8 mouse cellular contexts compared by ENCODE assay signal in the genomic region with DNA sequence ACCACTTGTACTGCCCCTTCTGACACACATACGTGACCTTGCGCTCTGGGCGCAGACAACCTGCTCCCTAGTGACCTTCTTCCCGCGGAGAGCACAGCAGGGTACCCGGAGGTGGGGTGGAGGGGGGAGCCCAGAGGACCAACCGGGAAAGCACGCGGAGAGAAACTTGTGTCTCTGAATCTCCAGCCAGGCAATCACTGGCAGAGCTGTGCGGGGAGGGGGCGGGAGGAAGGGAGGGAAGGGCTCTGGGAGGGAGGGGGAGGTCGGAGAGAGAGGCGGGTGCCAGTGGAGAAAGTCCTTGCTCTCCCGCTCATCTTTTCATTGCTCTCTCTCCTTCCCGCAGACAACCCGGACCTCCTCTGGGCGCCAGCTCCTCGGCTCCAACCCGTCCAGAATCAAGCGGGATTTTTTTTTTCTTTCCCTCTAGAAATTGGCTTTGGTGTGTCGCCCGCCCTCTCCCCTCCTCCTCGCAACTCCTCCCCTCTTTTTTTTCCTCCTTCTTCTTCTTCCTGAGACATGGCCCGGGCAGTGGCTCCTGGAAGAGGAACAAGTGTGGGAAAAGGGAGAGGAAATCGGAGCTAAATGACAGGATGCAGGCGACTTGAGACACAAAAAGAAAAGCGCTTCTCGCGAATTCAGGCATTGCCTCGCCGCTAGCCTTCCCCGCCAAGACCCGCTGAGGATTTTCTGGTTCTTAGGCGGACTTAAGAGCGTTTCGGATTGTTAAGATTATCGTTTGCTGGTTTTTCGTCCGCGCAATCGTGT. TPM values are rescaled to one million over a fixed set of nuclear protein-coding genes. Genes with fewer than 3 reads are reported as not detected.
DNase-seq lines count a peak whose midpoint lies in the region; ATAC-seq and TF ChIP-seq lines count a peak whose summit lies in the region.

No protein-coding gene starts in this region.

- H3K4me2 ChIP-seq in hindbrain, embryonic 15.5 days: peak overlapping the region; percentile 100

- H3K9me3 ChIP-seq in hindbrain, embryonic 15.5 days: no peaks in the 10 kb centered on the region

- DNase-seq in NIH3T3 (ENCODE audit: low read depth): peak; percentile 82
- DNase-seq in cerebellum, postnatal 25 days: peak; percentile 33 to 47
- DNase-seq in gastrocnemius, adult 2 months: peak; percentile 78
- peak; percentile 15 for DNase-seq in left cerebral cortex, adult 11 months (ENCODE audit: low spot score)
- DNase-seq in lung, postnatal 14 days: peak; percentile 76
- peak; percentile 43 for DNase-seq in retina, postnatal 7 days (ENCODE audit: low read depth, low spot score)

- intact Hi-C loops in gastrocnemius, adult 2 months (cut with DNase I): loop anchor here (2.0 to 5.0 kb wide), 5 partner anchors 92 to 920 kb away; no protein-coding TSS in a partner anchor

- H3K27me3 ChIP-seq in hindbrain, embryonic 15.5 days: no peaks in the 10 kb centered on the region

- H3K4me1 ChIP-seq in hindbrain, embryonic 15.5 days (replicated peaks): peaks cover 46% of the 10 kb centered on the region

- H3K4me3 ChIP-seq in gastrocnemius, adult 2 months: peak overlapping the region; percentile 92
- peak overlapping the region; percentile 78 for H3K4me3 ChIP-seq in hindbrain, embryonic 15.5 days

- H3K27ac ChIP-seq in gastrocnemius, adult 2 months: peak overlapping the region; percentile 95
- H3K27ac ChIP-seq in hindbrain, embryonic 15.5 days (replicated peaks): peak overlapping the region; percentile 95

- H3K36me3 ChIP-seq in hindbrain, embryonic 15.5 days: no peaks in the 10 kb centered on the region

- peak overlapping the region; percentile 86 for H3K9ac ChIP-seq in hindbrain, embryonic 15.5 days

- under 1% methylated on average over 40 of the region's 41 CpGs for WGBS in hindbrain, embryonic 15.5 days

- no peak for TF ChIP-seq CTCF in gastrocnemius, adult 2 months (IDR thresholded peaks at IDR 0.05)

- peak; percentile 40 for ATAC-seq in hindbrain, embryonic 15.5 days (ENCODE audit: low FRiP score, low read depth)
- no peak for ATAC-seq in megakaryocyte progenitor cell, adult 5-6 weeks (replicated peaks; ENCODE audit: poor library complexity)

RNA-seq across cellular contexts. Expression of gene Nrp1, which starts 0.5 kb away (rescaled TPM):
- 10 to 100 TPM; 25.7 to 44.6 TPM for total RNA-seq in gastrocnemius, adult 2 months (2021)
- 74.5 and 75.1 TPM in 2 replicates for polyA plus RNA-seq in hindbrain, embryonic 15.5 days (2015; fragmentation: Nextera tagmentation; extraction: Ambion mirVana)
- 8.3 and 9.4 TPM in 2 replicates for total RNA-seq in megakaryocyte progenitor cell, adult 5-6 weeks (2015)
- total RNA-seq in megakaryocyte progenitor cell, adult 5-6 weeks (2017): 9.7 and 11.7 TPM in 2 replicates

Comparison
In these comparisons a context has a peak if more than half of its experiments do, and no peak if none do; other contexts are left out.
1. DNase-seq: peak in every context shown above with its lines; median percentile 82 in NIH3T3; 78 in gastrocnemius, adult 2 months; 76 in lung, postnatal 14 days; 43 in retina, postnatal 7 days; 40 in cerebellum, postnatal 25 days; 15 in left cerebral cortex, adult 11 months.